Mouse (Mus musculus): ENCODE results near the gene Bcl10.

DNA sequence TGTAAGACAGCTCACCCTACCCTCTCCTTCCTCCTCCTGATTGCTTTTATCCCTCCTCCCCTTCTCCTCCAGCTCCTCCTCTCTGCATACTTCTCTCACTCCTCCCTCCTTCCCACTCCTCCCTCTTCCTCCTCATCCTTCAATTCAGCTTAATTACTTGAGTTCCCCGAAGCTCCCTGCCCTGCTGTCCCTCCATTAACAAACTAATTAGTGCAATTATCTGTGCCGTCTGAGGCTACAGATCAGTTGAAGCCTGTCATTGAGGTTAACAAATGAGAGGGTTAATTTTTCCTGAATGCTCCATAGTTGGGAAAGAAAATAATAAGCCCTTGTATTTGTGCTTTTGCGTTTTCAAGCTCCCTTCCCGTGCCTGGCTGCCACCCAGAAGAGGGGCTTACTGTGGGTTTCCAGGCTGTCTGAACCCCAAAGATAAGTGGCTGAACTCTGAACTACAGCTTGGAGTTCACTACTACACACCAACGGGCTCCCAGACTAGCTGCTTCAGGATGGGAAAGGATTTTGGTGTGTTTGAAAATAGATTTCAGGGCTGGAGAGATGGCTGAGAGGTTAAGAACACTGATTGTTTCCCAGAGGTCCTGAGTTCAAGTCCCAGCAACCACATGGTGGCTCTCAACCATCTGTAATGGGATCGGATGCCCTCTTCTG is 25.1 kb downstream of the Bcl10 start:
- TF ChIP-seq CTCF (IDR thresholded peaks at IDR 0.05; ENCODE audit: borderline replicate concordance, insufficient read depth, low read length) = no peak
- no peak for TF ChIP-seq POLR2A (IDR thresholded peaks at IDR 0.05; ENCODE audit: low read depth, low read length)
